Mouse (Mus musculus) midbrain, embryonic 16.5 days (tissue): Measurements from ENCODE around the gene Auts2. TPM values are rescaled to one million over a fixed set of nuclear protein-coding genes. Genes with fewer than 3 reads are reported as not detected.

Source experiments
- ATAC-seq: fragments of 200-750 bp; cut with Nextera tagmentation; 2 replicates; pipeline ENCODE4 v1.8.0; 2017; ENCODE audit warnings: moderate TSS enrichment
- H3K27ac ChIP-seq: fragments of 300-500 bp; sonication (generic); 2 replicates; pipeline ENCODE4 v1.5.1; 2014; ENCODE audit warnings: mild to moderate bottlenecking, low read length, mixed read lengths
- H3K27me3 ChIP-seq: fragments of 300-500 bp; sonication (generic); 2 replicates; pipeline ENCODE4 v1.6.1; 2014; ENCODE audit warnings: low read depth, low read length, mixed read lengths; ENCODE audit not compliant: control insufficient read depth, insufficient read depth
- H3K36me3 ChIP-seq: fragments of 300-500 bp; sonication (generic); 2 replicates; pipeline ENCODE4 v1.6.1; 2014; ENCODE audit warnings: mild to moderate bottlenecking, low read length, moderate library complexity, mixed read lengths; ENCODE audit not compliant: control insufficient read depth, insufficient read depth
- H3K4me1 ChIP-seq: fragments of 300-500 bp; sonication (generic); 2 replicates; pipeline ENCODE4 v1.6.1; 2014; ENCODE audit warnings: mild to moderate bottlenecking, low read length, mixed read lengths; ENCODE audit not compliant: control insufficient read depth, insufficient read depth
- H3K4me2 ChIP-seq: fragments of 300-500 bp; sonication (generic); 2 replicates; pipeline ENCODE4 v1.6.1; 2014; ENCODE audit warnings: mild to moderate bottlenecking, low read length, mixed read lengths
- H3K4me3 ChIP-seq: fragments of 300-500 bp; sonication (generic); 2 replicates; pipeline ENCODE4 v1.5.1; 2014; ENCODE audit warnings: low read depth, mild to moderate bottlenecking, low read length, moderate library complexity, mixed read lengths
- H3K9ac ChIP-seq: fragments of 300-500 bp; sonication (generic); 2 replicates; pipeline ENCODE4 v1.6.1; 2014; ENCODE audit warnings: low read depth, low read length, mixed read lengths
- H3K9me3 ChIP-seq: fragments of 300-500 bp; sonication (generic); replicated peaks from 2 replicates; pipeline ENCODE4 v1.6.1; 2014; ENCODE audit warnings: mild to moderate bottlenecking, low read length, mixed read lengths; ENCODE audit not compliant: control insufficient read depth, poor library complexity, severe bottlenecking
- WGBS: fragments of 180-500 bp; shearing (Covaris S2); extraction: QIAGEN DNeasy Blood & Tissue Kit; methylation state at CpG from one replicate; pipeline ENCODE4 v1.1.7; 2014; 5-methylcytosine and 5-hydroxymethylcytosine counted together
- polyA plus RNA-seq: library from polyadenylated mRNA; unstranded; fragments of >200 nt; fragmentation: Nextera tagmentation; extraction: Ambion mirVana; gene quantifications from 2 replicates; pipeline ENCODE4 v1.2.1, GENCODE M21; 2015

Gene Auts2
- polyA plus RNA-seq, 1 experiment from 2014 or later, result 49.8 TPM

DNA sequence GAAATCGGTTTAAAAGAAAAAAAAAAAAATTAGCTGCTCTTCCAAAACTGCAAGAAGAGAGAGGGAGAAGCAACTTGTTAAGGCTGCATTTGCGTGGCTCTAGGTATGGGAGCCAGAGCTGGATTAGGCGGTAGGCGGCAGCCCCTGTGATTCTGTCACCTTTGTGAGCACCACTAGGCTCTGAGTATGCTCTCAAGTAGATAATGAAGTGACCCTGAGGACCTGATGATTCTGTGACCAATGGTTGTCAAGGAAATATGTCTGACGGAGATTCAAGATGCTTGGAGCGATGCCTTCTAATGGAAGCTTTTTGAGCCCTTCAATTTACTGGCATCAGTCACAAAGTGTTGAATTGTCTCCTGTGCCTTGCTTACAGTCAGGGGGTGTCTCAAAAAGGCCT is 1007.4 kb downstream of the Auts2 start:
- no peaks in the 10 kb centered on the region for H3K9me3 ChIP-seq
- peak overlapping the region; percentile 97 for H3K27ac ChIP-seq
- no peak for ATAC-seq
- peak overlapping the region; percentile 73 for H3K4me3 ChIP-seq
- no peaks in the 10 kb centered on the region for H3K36me3 ChIP-seq
- WGBS, result 15% methylated on average over 6 of the region's 6 CpGs
- H3K4me2 ChIP-seq, result peak overlapping the region; percentile 83
- H3K9ac ChIP-seq, result peak overlapping the region; percentile 77
- H3K27me3 ChIP-seq, result no peaks in the 10 kb centered on the region
- peaks cover 45% of the 10 kb centered on the region for H3K4me1 ChIP-seq

DNA sequence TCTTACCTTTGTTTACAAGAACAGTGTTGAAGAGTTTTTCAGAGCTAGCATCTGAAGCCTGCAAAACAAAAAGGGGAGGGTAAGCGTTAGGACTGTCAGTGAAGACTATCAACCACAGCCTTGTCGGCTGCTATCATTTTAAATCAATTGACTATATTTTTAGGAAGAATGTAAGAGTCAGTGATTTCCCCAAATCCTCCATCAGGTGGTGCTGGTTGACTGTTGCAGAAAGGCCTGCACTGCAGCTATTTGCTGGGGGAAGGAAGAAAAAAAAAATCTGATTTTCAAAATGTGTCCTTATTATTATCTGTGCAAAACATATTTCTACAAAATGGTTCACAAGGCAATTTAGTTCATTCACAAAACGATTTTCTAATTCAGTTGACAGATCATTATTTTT is 1009.3 kb downstream of the Auts2 start:
- WGBS, result 6% methylated on average over 3 of the region's 3 CpGs
- no peaks in the 10 kb centered on the region for H3K36me3 ChIP-seq

DNA sequence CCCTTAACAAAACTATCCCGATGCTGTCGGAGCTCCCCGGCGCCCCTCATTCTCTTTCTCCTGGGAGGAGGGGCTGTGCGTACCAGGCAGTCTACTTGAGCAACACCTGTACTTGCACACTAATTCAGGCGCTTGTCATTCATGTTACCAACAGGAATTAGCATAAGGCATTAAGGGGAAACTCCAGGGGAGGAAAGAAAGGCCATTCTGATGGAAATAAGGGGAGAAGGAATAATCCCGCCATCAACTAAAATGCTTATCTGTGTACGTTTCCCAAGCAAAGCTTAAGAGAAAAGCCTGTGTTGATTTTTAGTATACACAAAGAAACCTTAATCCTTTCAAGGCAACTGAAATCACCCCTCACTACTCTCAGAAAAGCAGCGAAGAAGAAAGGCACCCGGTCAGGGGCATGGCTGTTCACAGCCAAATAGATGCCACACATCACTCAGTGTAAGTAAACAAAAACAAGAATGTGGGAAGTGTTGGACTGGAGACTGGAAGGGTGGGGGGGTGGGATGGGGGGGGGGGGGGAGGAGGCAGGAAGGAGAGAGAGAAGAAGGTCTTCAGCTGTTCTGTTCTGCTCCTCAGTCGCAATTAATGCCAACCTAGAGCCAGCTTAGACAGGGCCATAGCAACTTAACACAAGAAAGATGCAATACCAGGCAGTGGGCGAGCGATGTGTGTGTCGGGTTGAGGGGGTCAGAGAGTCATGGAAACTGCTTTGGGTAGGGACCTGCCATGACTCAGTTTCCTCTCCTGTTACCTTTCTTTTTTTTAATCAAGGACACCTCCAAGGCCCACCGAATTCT is 1011.2 kb downstream of the Auts2 start:
- 16% methylated on average over 15 of the region's 15 CpGs for WGBS
- Histone ChIP-seq H3K4me1 (peaks cover 60% of the 10 kb centered on the region), H3K36me3 (no peaks in the 10 kb centered on the region), H3K9me3 (no peaks in the 10 kb centered on the region), H3K4me2 (peak overlapping the region; percentile 52), H3K27ac (0 out of 2 replicates have a peak overlapping the region, but pooled peaks have one; percentile 19), H3K9ac (peak overlapping the region; percentile 43; the same call in 1 of the 2 replicates), H3K4me3 (peak overlapping the region; percentile 15), H3K27me3 (no peaks in the 10 kb centered on the region)
- ATAC-seq, result peak; percentile 60; the same call in 1 of the 2 replicates

More for the DNA sequence above, 1009.3 kb downstream of the Auts2 start:
- Histone ChIP-seq H3K9ac (peak overlapping the region; percentile 51; the same call in 1 of the 2 replicates), H3K4me2 (peak overlapping the region; percentile 59), H3K9me3 (no peaks in the 10 kb centered on the region), H3K4me3 (peak overlapping the region; percentile 36), H3K4me1 (peaks cover 53% of the 10 kb centered on the region), H3K27me3 (no peaks in the 10 kb centered on the region), H3K27ac (peak overlapping the region; percentile 40; the same call in 1 of the 2 replicates)
- ATAC-seq, result no peak

DNA sequence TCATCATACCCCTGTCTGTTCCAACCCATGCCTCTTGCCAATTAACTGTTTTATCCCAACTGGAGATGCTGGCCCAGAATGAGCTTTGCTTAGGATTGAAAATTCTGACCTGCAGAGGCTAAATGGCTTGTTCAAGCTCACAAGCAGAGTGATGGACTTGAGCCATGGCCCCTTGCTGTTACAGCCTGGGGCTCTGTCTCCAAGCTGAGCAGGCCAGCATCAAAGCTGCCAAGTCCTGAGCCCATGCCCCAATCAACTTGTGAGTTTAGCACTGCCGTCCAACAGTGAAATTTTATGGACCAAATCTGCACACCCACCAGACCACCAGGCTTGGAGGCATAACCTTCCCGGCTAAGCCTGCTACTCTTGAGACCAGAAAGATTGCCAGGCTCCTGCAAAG is 1012.3 kb downstream of the Auts2 start:
- Histone ChIP-seq H3K4me1 (peaks cover 62% of the 10 kb centered on the region), H3K9me3 (no peaks in the 10 kb centered on the region), H3K27ac (no peak overlapping the region), H3K27me3 (no peaks in the 10 kb centered on the region), H3K4me2 (peak overlapping the region; percentile 52), H3K36me3 (no peaks in the 10 kb centered on the region), H3K4me3 (peak overlapping the region; percentile 3; the same call in 1 of the 2 replicates), H3K9ac (no peak overlapping the region)
- 16% methylated on average over 2 of the region's 2 CpGs for WGBS
- peak; percentile 58; the same call in 1 of the 2 replicates for ATAC-seq

DNA sequence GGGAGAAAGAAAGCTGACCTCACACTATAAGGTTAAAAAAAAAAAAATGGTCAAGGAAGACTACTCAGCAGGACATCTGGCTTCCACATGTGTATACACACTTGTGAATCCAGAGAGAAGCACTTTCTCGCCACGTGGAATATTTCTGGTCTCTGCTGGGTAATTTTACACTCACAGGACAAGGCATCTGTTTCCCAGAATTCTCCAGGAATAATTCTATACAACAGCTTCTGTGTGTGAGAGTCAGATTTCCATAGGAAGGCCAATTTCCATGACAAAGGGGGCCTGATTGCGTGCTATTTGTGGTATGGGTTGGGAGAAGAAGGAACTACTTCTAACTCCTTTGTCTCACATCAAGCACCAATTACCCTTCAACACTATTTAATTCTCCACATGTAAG is 1016.5 kb downstream of the Auts2 start:
- Histone ChIP-seq H3K36me3 (no peaks in the 10 kb centered on the region), H3K4me3 (no peak overlapping the region), H3K4me1 (peaks cover 52% of the 10 kb centered on the region), H3K27me3 (no peaks in the 10 kb centered on the region), H3K27ac (no peak overlapping the region), H3K9ac (no peak overlapping the region), H3K9me3 (no peaks in the 10 kb centered on the region), H3K4me2 (no peak overlapping the region)
- WGBS, result 17% methylated on average over 3 of the region's 3 CpGs
- no peak for ATAC-seq

DNA sequence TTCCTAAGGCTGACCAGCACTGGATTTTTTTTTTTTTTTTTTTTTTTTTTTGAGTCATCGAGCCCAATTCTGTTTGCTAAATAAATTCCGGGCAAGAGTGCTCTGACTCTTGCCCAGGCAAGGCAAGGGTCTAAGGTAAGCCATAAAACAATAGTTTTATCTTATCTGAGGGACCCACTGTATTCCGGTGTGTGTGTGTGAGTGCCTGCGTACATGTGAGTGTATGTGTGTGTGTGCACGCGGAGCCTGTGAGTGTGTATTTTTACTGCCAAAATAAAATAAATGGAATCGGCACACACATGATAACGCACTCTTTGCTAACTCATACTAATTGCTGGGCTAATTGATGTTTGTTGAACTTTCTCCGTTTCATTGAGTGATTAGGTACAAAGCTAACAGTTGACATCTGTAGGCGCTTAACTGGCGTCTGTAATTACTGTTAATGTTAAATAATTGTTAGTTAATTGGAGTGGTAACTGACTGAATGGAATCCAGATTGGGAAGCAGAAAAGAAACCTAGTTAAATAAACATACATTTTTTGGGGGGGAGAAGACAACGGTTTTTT is 1018.2 kb downstream of the Auts2 start:
- Histone ChIP-seq H3K9ac (no peak overlapping the region), H3K36me3 (no peaks in the 10 kb centered on the region), H3K4me3 (no peak overlapping the region), H3K27me3 (no peaks in the 10 kb centered on the region), H3K9me3 (no peaks in the 10 kb centered on the region), H3K4me1 (peaks cover 42% of the 10 kb centered on the region), H3K4me2 (no peak overlapping the region), H3K27ac (no peak overlapping the region)
- no peak for ATAC-seq
- WGBS, result 74% methylated on average over 12 of the region's 12 CpGs

DNA sequence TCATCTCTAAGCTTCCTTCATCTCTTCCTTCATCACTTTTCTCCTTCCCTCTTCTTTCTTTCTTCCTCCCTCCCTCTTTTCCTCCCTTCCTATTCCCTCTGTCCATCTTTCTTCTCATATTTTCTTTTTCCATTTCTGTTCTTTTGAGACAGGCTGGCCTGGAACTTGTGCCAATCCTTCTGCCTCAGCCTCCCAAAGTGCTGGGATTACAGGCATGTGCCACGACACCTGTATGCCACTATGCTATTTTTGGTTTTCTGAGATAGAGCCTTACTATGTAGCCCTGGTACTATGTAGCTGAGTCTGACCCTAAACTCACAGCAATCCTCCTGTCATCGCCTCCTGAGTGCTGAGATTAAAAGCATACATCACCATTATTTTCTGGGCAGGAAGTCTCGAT is 1023.6 kb downstream of the Auts2 start:
- peaks cover 35% of the 10 kb centered on the region for H3K4me1 ChIP-seq
- H3K4me2 ChIP-seq, result no peak overlapping the region
- no peak overlapping the region for H3K4me3 ChIP-seq
- H3K9me3 ChIP-seq, result no peaks in the 10 kb centered on the region
- no peak overlapping the region for H3K9ac ChIP-seq
- no peaks in the 10 kb centered on the region for H3K27me3 ChIP-seq
- ATAC-seq, result no peak
- no peak overlapping the region for H3K27ac ChIP-seq
- no peaks in the 10 kb centered on the region for H3K36me3 ChIP-seq
- WGBS, result 94% methylated on average over 3 of the region's 3 CpGs

DNA sequence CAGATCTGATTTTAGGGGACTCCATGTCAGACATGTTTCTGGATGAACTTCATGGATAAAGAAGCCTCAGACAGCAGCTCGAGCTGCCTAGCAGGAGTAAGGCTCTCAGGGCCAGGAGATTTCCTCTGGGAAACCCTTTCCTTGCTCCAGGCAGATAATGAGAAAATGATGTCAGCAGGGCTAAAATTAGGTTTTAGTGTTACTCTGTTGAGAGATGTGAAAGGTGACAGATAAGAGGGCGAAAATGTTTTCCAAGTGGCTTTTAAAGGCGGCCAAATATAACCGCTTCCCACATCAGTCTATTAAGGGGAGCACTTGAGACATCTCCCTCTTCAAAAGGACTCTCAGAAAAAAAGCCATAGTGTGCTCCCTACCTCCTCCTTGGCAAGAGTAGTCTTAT is 1025.5 kb downstream of the Auts2 start:
- Histone ChIP-seq H3K27ac (peak overlapping the region; percentile 39), H3K4me2 (no peak overlapping the region), H3K9me3 (no peaks in the 10 kb centered on the region), H3K9ac (no peak overlapping the region), H3K4me3 (no peak overlapping the region), H3K36me3 (no peaks in the 10 kb centered on the region), H3K27me3 (no peaks in the 10 kb centered on the region), H3K4me1 (peaks cover 32% of the 10 kb centered on the region)
- 48% methylated on average over 4 of the region's 4 CpGs for WGBS
- no peak for ATAC-seq
